Mouse (Mus musculus) hindbrain, embryonic 10.5 days (tissue): Measurements from ENCODE around the gene Tnrc6a. TPM values are rescaled to one million over a fixed set of nuclear protein-coding genes. Genes with fewer than 3 reads are reported as not detected.

ENCODE experiments used
- DNase-seq: peaks from one replicate; pipeline ENCODE4 v3.0.0-alpha.2; 2017; ENCODE audit warnings: low spot score
- H3K27ac ChIP-seq: fragments of 300-500 bp; sonication (generic); 2 replicates; pipeline ENCODE4 v1.5.1; 2016; ENCODE audit warnings: mild to moderate bottlenecking, moderate library complexity
- H3K27me3 ChIP-seq: fragments of 300-500 bp; sonication (generic); 2 replicates; pipeline ENCODE4 v1.6.1; 2016; ENCODE audit warnings: mild to moderate bottlenecking; ENCODE audit not compliant: poor library complexity, insufficient read depth, severe bottlenecking
- H3K36me3 ChIP-seq: fragments of 300-500 bp; sonication (generic); 2 replicates; pipeline ENCODE4 v1.6.1; 2016; ENCODE audit warnings: mild to moderate bottlenecking, moderate library complexity
- H3K4me1 ChIP-seq: fragments of 300-500 bp; sonication (generic); replicated peaks from 2 replicates; pipeline ENCODE4 v1.6.1; 2016; ENCODE audit warnings: mild to moderate bottlenecking
- H3K4me3 ChIP-seq: fragments of 300-500 bp; sonication (generic); 2 replicates; pipeline ENCODE4 v1.5.1; 2016; ENCODE audit warnings: mild to moderate bottlenecking, moderate library complexity
- H3K9me3 ChIP-seq: fragments of 300-500 bp; sonication (generic); 2 replicates; pipeline ENCODE4 v1.6.1; 2016; ENCODE audit warnings: mild to moderate bottlenecking, moderate library complexity
- WGBS: fragments of 180-500 bp; shearing (Covaris S2); methylation state at CpG from one replicate; pipeline ENCODE4 v1.1.7; 2016; 5-methylcytosine and 5-hydroxymethylcytosine counted together
- polyA plus RNA-seq: library from polyadenylated mRNA; unstranded; fragments of >200 nt; fragmentation: Nextera tagmentation; extraction: Ambion mirVana; gene quantifications from 2 replicates; pipeline ENCODE4 v1.2.1, GENCODE M21; 2016

Gene Tnrc6a
- polyA plus RNA-seq, 1 experiment from 2014 or later = 51.5 TPM

DNA sequence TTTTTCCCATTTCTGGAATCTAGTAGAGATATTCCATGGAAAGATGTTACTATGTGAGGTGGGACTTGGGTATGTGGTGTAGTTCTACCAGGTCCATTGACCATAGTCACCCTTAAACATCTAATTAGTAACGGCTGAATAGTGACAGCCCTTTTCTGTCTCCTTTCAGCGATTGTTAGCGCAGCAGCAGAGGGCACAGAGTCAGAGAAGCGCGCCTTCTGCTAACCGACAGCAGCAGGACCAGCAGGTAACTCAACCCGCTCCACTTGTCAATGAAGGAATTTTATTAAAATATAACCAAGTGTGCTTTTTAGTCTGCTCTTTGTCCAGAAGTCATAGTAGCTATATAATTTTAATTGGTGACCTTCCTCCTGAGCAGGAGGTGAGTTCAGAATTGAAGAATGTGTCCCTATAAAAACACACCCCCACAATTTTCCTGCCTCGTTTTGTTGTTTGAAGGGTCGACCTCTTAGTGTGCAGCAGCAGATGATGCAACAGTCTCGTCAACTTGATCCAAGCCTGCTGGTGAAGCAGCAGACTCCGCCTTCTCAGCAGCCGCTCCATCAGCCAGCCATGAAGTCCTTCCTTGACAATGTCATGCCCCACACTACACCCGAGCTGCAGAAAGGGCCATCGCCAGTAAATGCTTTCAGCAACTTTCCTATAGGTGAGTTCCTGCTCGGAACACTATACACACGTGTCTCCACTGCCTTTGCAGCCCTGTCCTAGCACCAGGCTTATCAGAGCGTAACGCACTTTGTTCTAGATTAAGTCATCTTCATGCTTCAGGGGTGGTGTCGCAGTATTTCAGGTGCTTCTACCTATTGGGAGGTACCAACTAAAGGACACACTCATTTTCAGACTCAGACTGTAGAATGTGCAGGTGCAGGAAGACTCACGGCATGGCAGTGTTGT is 58.4 kb downstream of the Tnrc6a start:
- Histone ChIP-seq H3K27me3 (no peaks in the 10 kb centered on the region), H3K9me3 (no peaks in the 10 kb centered on the region), H3K36me3 (peaks cover 100% of the 10 kb centered on the region), H3K4me1 (no peaks in the 10 kb centered on the region), H3K4me3 (no peak overlapping the region), H3K27ac (no peak overlapping the region)
- no peak for DNase-seq
- 91% methylated on average over 20 of the region's 20 CpGs for WGBS

DNA sequence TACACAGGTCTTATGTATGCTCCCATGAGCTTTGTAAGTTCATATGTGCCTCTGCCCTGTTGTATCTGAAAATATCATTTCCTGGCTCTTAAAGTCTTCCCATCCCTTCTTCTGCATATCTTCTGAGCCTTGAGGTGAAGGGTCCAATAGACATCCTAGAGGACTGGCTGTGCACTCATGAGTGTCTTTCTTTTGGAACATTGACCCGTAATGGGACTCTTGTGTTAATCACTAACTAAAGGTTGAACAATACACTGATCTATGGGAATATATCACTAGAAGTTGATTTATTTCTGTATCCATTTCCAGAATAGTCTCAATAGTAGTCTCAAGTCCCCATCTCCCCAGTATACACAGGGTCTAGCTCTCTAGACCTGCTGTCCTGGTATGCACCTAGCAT is 61.2 kb downstream of the Tnrc6a start:
- no peaks in the 10 kb centered on the region for H3K27me3 ChIP-seq
- H3K36me3 ChIP-seq = peaks cover 100% of the 10 kb centered on the region
- no peak overlapping the region for H3K27ac ChIP-seq
- H3K9me3 ChIP-seq = no peaks in the 10 kb centered on the region
- no peaks in the 10 kb centered on the region for H3K4me1 ChIP-seq
- no peak overlapping the region for H3K4me3 ChIP-seq
- WGBS = 93% methylated on average over 1 of the region's 1 CpGs
- no peak for DNase-seq

DNA sequence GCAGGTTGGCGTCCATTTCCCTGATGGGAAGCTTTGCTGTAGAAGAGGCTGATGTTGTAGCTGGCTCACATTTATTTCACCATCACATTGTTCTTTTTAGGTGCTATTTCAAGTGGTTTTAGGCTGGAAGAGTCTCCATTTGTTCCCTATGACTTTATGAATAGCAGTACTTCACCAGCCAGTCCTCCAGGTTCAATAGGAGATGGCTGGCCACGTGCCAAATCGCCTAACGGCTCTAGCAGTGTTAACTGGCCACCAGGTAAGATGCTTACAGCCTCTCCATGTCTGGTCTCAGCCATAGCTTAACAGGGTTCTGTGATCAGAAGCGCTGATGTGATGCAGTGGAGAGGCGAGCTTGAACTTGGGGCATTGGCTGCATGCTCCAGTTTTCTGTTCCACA is 62.8 kb downstream of the Tnrc6a start:
- Histone ChIP-seq H3K36me3 (peaks cover 100% of the 10 kb centered on the region), H3K4me3 (no peak overlapping the region), H3K27me3 (no peaks in the 10 kb centered on the region), H3K4me1 (no peaks in the 10 kb centered on the region), H3K9me3 (no peaks in the 10 kb centered on the region), H3K27ac (no peak overlapping the region)
- DNase-seq = no peak
- 93% methylated on average over 6 of the region's 6 CpGs for WGBS

DNA sequence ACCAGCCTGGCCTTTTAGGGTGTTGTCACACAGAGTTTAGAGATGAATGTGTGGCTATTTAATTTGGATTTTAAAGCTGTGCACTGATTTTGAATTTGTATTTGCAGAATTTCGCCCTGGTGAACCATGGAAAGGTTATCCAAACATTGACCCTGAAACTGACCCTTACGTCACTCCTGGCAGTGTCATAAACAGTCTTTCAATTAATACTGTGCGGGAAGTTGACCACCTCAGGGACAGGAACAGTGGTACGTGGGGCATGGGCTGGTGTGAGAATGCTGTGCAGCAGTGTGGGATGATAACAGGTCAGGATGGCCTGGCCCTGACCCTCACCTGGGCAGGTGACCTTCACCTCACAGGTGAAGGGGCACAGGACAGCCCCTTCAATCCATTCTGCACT is 63.6 kb downstream of the Tnrc6a start:
- no peak overlapping the region for H3K27ac ChIP-seq
- H3K4me3 ChIP-seq = no peak overlapping the region
- no peaks in the 10 kb centered on the region for H3K9me3 ChIP-seq
- no peaks in the 10 kb centered on the region for H3K4me1 ChIP-seq
- peaks cover 100% of the 10 kb centered on the region for H3K36me3 ChIP-seq
- H3K27me3 ChIP-seq = no peaks in the 10 kb centered on the region
- WGBS = 82% methylated on average over 4 of the region's 4 CpGs
- no peak for DNase-seq

DNA sequence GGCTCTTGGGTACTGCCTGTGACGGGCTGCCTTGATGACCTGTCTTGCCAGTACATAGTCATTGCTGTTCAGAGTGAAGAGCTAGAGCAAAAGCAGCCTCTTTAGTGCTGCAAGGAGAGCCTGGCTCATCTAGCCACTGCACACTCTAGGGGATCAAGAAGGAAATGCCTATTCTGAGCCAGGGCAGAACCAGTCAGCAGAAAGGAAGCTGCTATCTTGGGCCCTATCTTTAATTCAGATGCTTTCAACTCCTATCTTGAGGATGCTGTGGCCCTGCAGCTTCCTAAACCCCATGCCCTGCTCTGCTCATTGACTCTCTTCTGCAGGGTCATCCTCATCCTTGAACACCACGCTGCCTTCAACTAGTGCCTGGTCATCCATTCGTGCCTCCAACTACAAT is 64.8 kb downstream of the Tnrc6a start:
- no peaks in the 10 kb centered on the region for H3K27me3 ChIP-seq
- H3K4me3 ChIP-seq = no peak overlapping the region
- H3K4me1 ChIP-seq = no peaks in the 10 kb centered on the region
- no peaks in the 10 kb centered on the region for H3K9me3 ChIP-seq
- no peak for DNase-seq
- whole genome bisulfite sequencing = 95% methylated on average over 3 of the region's 3 CpGs
- peaks cover 100% of the 10 kb centered on the region for H3K36me3 ChIP-seq
- no peak overlapping the region for H3K27ac ChIP-seq

DNA sequence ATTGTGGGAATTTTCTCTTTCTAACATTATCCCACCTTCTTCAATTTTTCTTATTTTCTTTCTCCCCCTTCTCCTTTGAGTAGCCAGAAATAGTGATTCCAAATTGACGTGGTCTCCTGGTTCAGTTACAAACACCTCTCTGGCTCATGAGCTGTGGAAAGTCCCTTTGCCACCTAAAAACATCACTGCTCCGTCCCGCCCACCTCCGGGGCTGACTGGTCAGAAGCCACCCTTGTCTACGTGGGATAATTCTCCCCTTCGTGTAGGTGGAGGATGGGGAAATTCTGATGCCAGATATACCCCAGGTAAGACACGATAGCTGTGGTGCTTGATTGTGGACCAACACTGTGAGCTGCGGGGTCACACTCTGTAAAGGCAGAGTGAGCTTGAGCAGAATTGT is 66.1 kb downstream of the Tnrc6a start:
- no peak for DNase-seq
- no peak overlapping the region for H3K4me3 ChIP-seq
- no peaks in the 10 kb centered on the region for H3K4me1 ChIP-seq
- H3K27ac ChIP-seq = no peak overlapping the region
- H3K9me3 ChIP-seq = no peaks in the 10 kb centered on the region
- 94% methylated on average over 8 of the region's 8 CpGs for WGBS
- no peaks in the 10 kb centered on the region for H3K27me3 ChIP-seq
- peaks cover 96% of the 10 kb centered on the region for H3K36me3 ChIP-seq

DNA sequence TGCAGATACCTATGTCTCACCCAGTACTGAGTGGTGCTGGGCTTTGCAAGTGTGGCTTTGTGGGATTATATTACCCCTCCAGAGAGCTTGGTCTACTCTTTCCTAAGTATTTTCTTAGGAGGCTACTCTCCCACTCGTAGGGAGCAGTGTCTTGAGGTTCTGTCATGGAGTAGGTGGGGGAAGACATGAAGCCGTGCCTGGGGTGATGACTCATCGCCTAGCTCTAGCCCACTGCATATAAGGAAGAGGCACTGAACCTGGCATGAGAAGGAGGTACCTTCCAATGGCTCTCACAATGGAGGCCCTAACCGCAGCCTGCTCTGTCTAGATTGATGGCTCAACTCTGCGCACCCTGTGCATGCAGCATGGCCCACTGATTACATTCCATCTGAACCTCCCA is 68.0 kb downstream of the Tnrc6a start:
- no peaks in the 10 kb centered on the region for H3K9me3 ChIP-seq
- no peak for DNase-seq
- no peak overlapping the region for H3K4me3 ChIP-seq
- H3K27me3 ChIP-seq = no peaks in the 10 kb centered on the region
- WGBS = 92% methylated on average over 5 of the region's 5 CpGs
- no peaks in the 10 kb centered on the region for H3K4me1 ChIP-seq
- peaks cover 91% of the 10 kb centered on the region for H3K36me3 ChIP-seq
- no peak overlapping the region for H3K27ac ChIP-seq

DNA sequence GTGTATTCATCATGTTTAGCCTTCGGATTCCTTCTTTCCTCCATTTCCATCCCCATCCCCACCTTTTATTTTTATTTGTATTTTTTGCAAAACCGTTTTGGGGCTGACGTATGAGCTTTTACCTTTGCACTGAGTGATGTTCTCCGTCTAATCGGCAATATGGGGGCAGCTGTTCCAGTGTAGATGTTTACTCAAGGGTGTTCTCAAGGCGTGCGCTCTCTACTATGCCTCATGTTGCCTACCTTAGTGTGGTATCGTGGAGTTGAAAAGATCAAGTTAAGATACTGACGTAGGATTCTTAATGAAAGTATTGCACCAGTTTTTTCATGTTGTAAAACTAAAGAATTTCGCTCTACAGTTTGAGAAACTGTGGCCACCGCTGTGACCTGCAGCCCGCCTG is 69.5 kb downstream of the Tnrc6a start:
- Histone ChIP-seq H3K36me3 (peaks cover 76% of the 10 kb centered on the region), H3K27me3 (no peaks in the 10 kb centered on the region), H3K9me3 (no peaks in the 10 kb centered on the region), H3K4me1 (no peaks in the 10 kb centered on the region), H3K4me3 (no peak overlapping the region), H3K27ac (no peak overlapping the region)
- 95% methylated on average over 12 of the region's 12 CpGs for WGBS
- DNase-seq = no peak

DNA sequence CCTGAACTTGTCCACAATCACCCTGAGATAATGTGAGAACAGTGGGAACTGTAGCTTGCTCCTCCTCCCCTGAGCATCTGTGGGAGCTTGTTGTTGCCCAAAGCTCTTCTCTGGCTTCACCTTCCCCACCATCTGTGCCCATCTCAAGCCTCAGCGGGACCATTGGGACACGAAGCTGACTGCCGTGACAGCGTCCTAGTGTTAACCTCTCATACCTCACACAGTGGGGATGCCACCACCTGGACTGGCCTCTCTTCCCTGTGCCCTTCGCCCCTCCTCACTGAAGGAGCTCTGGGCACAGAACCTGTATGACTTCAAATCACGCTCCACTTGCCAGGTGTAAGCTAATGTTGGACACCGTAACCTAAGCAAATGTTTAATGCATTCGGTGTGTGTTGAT is 71.0 kb downstream of the Tnrc6a start:
- no peak overlapping the region for H3K27ac ChIP-seq
- no peaks in the 10 kb centered on the region for H3K27me3 ChIP-seq
- no peak overlapping the region for H3K4me3 ChIP-seq
- no peaks in the 10 kb centered on the region for H3K9me3 ChIP-seq
- H3K4me1 ChIP-seq = no peaks in the 10 kb centered on the region
- DNase-seq = no peak
- 92% methylated on average over 8 of the region's 8 CpGs for WGBS
- H3K36me3 ChIP-seq = peaks cover 61% of the 10 kb centered on the region

DNA sequence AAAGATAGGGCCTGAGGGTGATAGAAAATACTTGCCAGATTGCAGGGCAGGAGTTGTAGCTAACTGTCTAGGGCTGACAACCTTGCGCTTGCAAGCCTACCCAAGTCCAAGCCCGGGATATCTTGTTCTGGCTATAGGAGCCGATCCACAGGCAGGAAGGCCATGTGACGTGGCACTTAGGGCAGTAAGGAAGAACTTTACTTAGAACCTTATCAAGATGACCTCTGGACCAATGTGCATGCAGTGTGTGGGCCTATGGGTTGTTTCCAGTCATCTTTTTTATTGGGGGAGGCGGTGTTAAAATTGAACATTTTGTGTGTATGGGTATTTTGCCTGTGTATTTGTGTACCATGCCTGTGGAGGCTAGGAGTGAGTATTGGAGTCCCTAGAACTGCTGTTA is 72.7 kb downstream of the Tnrc6a start:
- WGBS = 95% methylated on average over 5 of the region's 5 CpGs
- H3K36me3 ChIP-seq = peaks cover 44% of the 10 kb centered on the region
- DNase-seq = no peak
- H3K9me3 ChIP-seq = no peaks in the 10 kb centered on the region
- H3K4me3 ChIP-seq = no peak overlapping the region
- H3K27me3 ChIP-seq = no peaks in the 10 kb centered on the region
- H3K27ac ChIP-seq = no peak overlapping the region
- no peaks in the 10 kb centered on the region for H3K4me1 ChIP-seq

DNA sequence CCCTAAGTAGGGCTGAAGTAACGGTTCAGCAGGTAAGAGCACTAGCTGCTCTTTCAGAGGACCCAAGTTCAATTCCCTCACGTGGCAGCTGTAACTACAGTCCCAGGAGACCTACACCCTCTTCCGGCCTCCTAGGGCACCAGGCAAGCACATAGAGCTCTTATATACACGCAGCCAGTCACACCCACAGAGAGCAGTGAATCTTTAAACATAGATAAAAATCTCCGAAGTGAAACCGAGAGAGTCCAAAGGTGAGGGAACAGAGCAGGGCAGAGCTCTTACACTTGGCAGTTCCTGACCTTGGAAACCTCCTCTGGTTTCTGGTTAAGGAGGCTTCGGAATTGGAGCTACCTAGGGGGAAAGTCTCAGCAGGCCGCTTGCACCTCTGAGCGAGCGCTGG is 75.0 kb downstream of the Tnrc6a start:
- Histone ChIP-seq H3K9me3 (no peaks in the 10 kb centered on the region), H3K4me1 (no peaks in the 10 kb centered on the region), H3K4me3 (no peak overlapping the region), H3K27ac (no peak overlapping the region), H3K36me3 (peaks cover 23% of the 10 kb centered on the region), H3K27me3 (no peaks in the 10 kb centered on the region)
- DNase-seq = no peak
- WGBS = 79% methylated on average over 10 of the region's 10 CpGs

DNA sequence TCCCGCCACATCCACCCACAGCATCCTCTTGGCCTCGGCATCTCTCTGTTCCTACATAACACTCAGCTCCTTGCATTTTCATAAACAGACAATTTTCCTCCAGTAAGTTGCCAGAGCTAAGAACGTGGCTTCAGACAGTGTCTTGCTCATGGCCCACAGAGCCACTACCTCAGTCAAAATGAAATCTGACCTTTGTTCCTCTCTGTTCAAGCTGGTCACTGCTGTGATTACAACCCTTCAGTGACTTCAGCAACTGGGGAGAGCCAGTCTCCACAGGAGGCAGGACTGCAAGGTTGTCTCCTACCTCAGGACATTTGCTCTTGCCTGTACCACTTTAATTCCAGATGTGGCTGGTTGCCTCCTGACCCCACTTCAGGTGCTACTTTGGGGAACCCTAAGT is 75.5 kb downstream of the Tnrc6a start:
- DNase-seq = no peak
- Histone ChIP-seq H3K9me3 (no peaks in the 10 kb centered on the region), H3K4me1 (no peaks in the 10 kb centered on the region), H3K4me3 (no peak overlapping the region), H3K27ac (no peak overlapping the region), H3K27me3 (no peaks in the 10 kb centered on the region), H3K36me3 (peaks cover 20% of the 10 kb centered on the region)
- WGBS = 80% methylated on average over 3 of the region's 3 CpGs

DNA sequence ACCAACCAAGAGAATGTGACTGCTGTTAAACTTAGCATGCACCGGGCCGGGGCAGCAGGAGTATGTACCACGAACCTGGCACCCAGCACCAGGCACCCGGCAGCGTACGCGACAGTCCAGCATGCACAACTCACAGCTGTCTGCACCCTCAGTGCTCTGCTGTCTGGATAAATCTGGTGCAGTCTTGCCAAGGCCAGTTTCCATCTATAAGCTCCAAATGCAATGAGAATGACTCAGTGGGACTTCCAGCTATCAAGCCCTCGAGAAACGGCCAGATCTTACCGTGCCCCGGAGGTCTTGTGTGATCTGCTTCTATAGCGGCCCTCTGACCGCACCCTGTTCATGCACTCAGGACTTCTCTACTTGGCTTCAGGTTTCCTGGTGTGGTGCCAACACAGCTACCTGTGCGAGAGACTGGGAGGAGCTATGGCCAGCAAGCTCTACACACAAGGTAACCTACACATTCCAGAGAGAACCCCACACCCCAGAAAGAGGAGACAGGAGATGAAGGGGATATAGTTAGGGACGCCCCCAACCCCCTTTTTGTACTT is 76.0 kb downstream of the Tnrc6a start:
- H3K9me3 ChIP-seq = no peaks in the 10 kb centered on the region
- no peak overlapping the region for H3K4me3 ChIP-seq
- no peaks in the 10 kb centered on the region for H3K27me3 ChIP-seq
- no peaks in the 10 kb centered on the region for H3K4me1 ChIP-seq
- H3K27ac ChIP-seq = no peak overlapping the region
- no peak for DNase-seq
- 93% methylated on average over 15 of the region's 15 CpGs for WGBS
- peaks cover 15% of the 10 kb centered on the region for H3K36me3 ChIP-seq
